Mouse (Mus musculus) bone marrow macrophage, adult 2 months (primary cell): ENCODE results near the gene Prkca.

Experiments
- CTCF ChIP-seq: IDR thresholded peaks from 2 replicates; pipeline ENCODE4 v1.5.1; 2012; ENCODE audit warnings: low read depth, mild to moderate bottlenecking, low read length, moderate library complexity
- POLR2A ChIP-seq: IDR thresholded peaks from 2 replicates; pipeline ENCODE4 v1.6.1; 2012; ENCODE audit warnings: mild to moderate bottlenecking, low read depth, low read length, borderline replicate concordance

GRCm38 (mm10) chr11:108307258-108307657 lies 36.5 kb downstream of the Prkca start:
- no peak for TF ChIP-seq POLR2A
- no peak for TF ChIP-seq CTCF
